Mouse (Mus musculus) cerebellum, postnatal 14 days (tissue): ENCODE data around the gene Rccd1.
A peak's percentile ranks its signal among the peaks of the same experiment; 100 is the strongest.
"Not testable (repeated sequence)": the region's sequence is repeated elsewhere in the genome, so short reads cannot be mapped to it uniquely, and the experiment has no call there.

Source experiments
- DNase-seq, 2 experiments: peaks; one replicate each; pipeline ENCODE4 v3.0.0; 2021; ENCODE audit warnings: mixed read lengths in 2 of 2

Rccd1 gene

GRCm38 (mm10) chr7:80343270-80344018 is 19.2 kb upstream of the Rccd1 start:
- no peak for DNase-seq

GRCm38 (mm10) chr7:80342858-80343257 is 18.6 kb upstream of the Rccd1 start, which contains the start of gene Hddc3:
TSS of gene Hddc3 (plus strand) at chr7:80343104.
- DNase-seq, result peak; percentile 98 to 99

GRCm38 (mm10) chr7:80341793-80342192 is 17.5 kb upstream of the Rccd1 start:
- DNase-seq, result no peak

- peak; percentile 69 to 74 for DNase-seq
Observed at GRCm38 (mm10) chr7:80340793-80341192, 16.5 kb upstream of the Rccd1 start, which contains the start of gene Unc45a. TSS of gene Unc45a (minus strand) at chr7:80341005.

GRCm38 (mm10) chr7:80339793-80340628 is 15.8 kb upstream of the Rccd1 start:
- DNase-seq, result peak; percentile 99

- peak; percentile 63 for DNase-seq
Observed at GRCm38 (mm10) chr7:80339371-80339770, 15.1 kb upstream of the Rccd1 start.

GRCm38 (mm10) chr7:80336932-80337331 is 12.7 kb upstream of the Rccd1 start:
- no peak for DNase-seq

- DNase-seq, result no peak
Observed at GRCm38 (mm10) chr7:80334848-80335247, 10.6 kb upstream of the Rccd1 start.

GRCm38 (mm10) chr7:80331433-80331832 is 7.2 kb upstream of the Rccd1 start:
- DNase-seq, result no peak

GRCm38 (mm10) chr7:80330278-80330677 is 6.0 kb upstream of the Rccd1 start:
- peak in 1 of 2 experiments; percentile 34 for DNase-seq

- peak in 1 of 2 experiments; percentile 57 for DNase-seq
Observed at GRCm38 (mm10) chr7:80326076-80326475, 1.8 kb upstream of the Rccd1 start.

GRCm38 (mm10) chr7:80325292-80325868 is 1.1 kb upstream of the Rccd1 start:
- no peak for DNase-seq

- DNase-seq, result not testable (repeated sequence)
Observed at GRCm38 (mm10) chr7:80324816-80325119, 514 bp upstream of the Rccd1 start.

GRCm38 (mm10) chr7:80323336-80323735 is 918 bp downstream of the Rccd1 start:
- no peak for DNase-seq

- DNase-seq, result no peak
Observed at GRCm38 (mm10) chr7:80319846-80320496, 4.3 kb downstream of the Rccd1 start.

GRCm38 (mm10) chr7:80318670-80319069 is 5.6 kb downstream of the Rccd1 start:
- no peak for DNase-seq

GRCm38 (mm10) chr7:80317439-80318115 is 6.7 kb downstream of the Rccd1 start:
- no peak for DNase-seq

- no peak for DNase-seq
Observed at GRCm38 (mm10) chr7:80315733-80316132, 8.5 kb downstream of the Rccd1 start.

- no peak for DNase-seq
Observed at GRCm38 (mm10) chr7:80310771-80311170, 13.5 kb downstream of the Rccd1 start.

GRCm38 (mm10) chr7:80307766-80308165 is 16.5 kb downstream of the Rccd1 start:
- DNase-seq, result no peak

GRCm38 (mm10) chr7:80301522-80301921 is 22.7 kb downstream of the Rccd1 start:
- DNase-seq, result no peak

GRCm38 (mm10) chr7:80299568-80299967 is 24.7 kb downstream of the Rccd1 start:
- DNase-seq, result no peak
